Mouse (Mus musculus) adrenal gland, adult 18-20 months (tissue): ENCODE measurements around the gene Jade1. TPM values are rescaled to one million over a fixed set of nuclear protein-coding genes. Genes with fewer than 3 reads are reported as not detected.

ENCODE experiments used
- DNase-seq, 2 experiments: peaks; one replicate each; pipeline ENCODE4 v3.0.0; 2021 to 2022; ENCODE audit warnings: low spot score in 2 of 2
- total RNA-seq, 2 experiments: library from RNA; stranded (reverse); gene quantifications; 1 replicate in 1 of 2; 2 replicates in 1 of 2; pipeline ENCODE4 v1.2.3; 2021

Gene Jade1
- total RNA-seq, 2 experiments from 2014 or later, result 42.0 to 46.9 TPM

DNA sequence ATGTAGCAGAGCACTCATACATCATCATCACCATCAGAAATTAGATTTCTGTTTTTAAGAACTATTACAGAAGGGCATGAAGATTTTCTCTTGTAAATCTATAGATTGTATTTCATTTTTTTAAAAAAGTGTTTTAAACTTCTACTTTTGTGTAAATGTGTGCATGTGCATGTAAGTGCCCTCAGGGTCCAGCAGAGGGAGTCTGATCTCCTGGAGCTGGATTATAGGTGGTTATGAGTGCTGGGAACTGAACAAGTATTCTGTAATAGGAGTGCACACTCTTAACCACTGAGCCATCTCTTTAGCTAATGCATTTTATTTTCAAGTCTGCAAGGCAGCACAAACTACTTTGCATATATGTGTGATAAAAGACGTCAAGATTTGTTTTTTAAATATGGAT lies 100.1 kb downstream of the Jade1 start:
- DNase-seq, result no peak

Other genes starting within 250 kb of the Jade1 start
- gene Sclt1, start 186.8 kb downstream of the Jade1 start, total RNA-seq, result 1 to 10 TPM; 7.1 to 7.8 TPM
- gene D3Ertd751e, start 186.9 kb downstream of the Jade1 start, total RNA-seq, result 10 to 100 TPM; 11.5 to 18.4 TPM